Mouse (Mus musculus) forebrain, embryonic 14.5 days (tissue): Measurements from ENCODE around the gene H2-M9. TPM values are rescaled to one million over a fixed set of nuclear protein-coding genes. Genes with fewer than 3 reads are reported as not detected.

Source experiments
- ATAC-seq: fragments of 200-750 bp; cut with Nextera tagmentation; 2 replicates; pipeline ENCODE4 v1.8.0; 2017; ENCODE audit warnings: mild to moderate bottlenecking, moderate library complexity
- DNase-seq: peaks from one replicate; pipeline ENCODE4 v3.0.0-alpha.2; 2015; ENCODE audit warnings: low spot score
- H3K27ac ChIP-seq: fragments of 300-500 bp; sonication (generic); 2 replicates; pipeline ENCODE4 v1.5.1; 2014; ENCODE audit warnings: low read depth, mild to moderate bottlenecking, control low read depth, low read length, moderate library complexity
- H3K27me3 ChIP-seq: fragments of 300-500 bp; sonication (generic); replicated peaks from 2 replicates; pipeline ENCODE4 v1.6.1; 2014; ENCODE audit warnings: low read length, control low read depth, mixed read lengths; ENCODE audit not compliant: control insufficient read depth, insufficient read depth
- H3K36me3 ChIP-seq: fragments of 300-500 bp; sonication (generic); 2 replicates; pipeline ENCODE4 v1.6.1; 2014; ENCODE audit warnings: low read length, control low read depth; ENCODE audit not compliant: control insufficient read depth, insufficient read depth
- H3K4me1 ChIP-seq: fragments of 300-500 bp; sonication (generic); 2 replicates; pipeline ENCODE4 v1.6.1; 2014; ENCODE audit warnings: antibody characterized with exemption, low read length, control low read depth; ENCODE audit not compliant: control insufficient read depth, insufficient read depth
- H3K4me2 ChIP-seq: fragments of 300-500 bp; sonication (generic); 2 replicates; pipeline ENCODE4 v1.6.1; 2014; ENCODE audit warnings: mild to moderate bottlenecking, control low read depth, low read length
- H3K4me3 ChIP-seq: fragments of 300-500 bp; sonication (generic); 2 replicates; pipeline ENCODE4 v1.5.1; 2014; ENCODE audit warnings: low read depth, low read length, control low read depth
- H3K9ac ChIP-seq: fragments of 300-500 bp; sonication (generic); 2 replicates; pipeline ENCODE4 v1.6.1; 2014; ENCODE audit warnings: mild to moderate bottlenecking, low read length, control low read depth, moderate library complexity
- H3K9me3 ChIP-seq: fragments of 300-500 bp; sonication (generic); replicated peaks from 2 replicates; pipeline ENCODE4 v1.6.1; 2016; ENCODE audit warnings: low read length, control low read depth, mixed read lengths; ENCODE audit not compliant: control insufficient read depth
- WGBS: fragments of 180-500 bp; shearing (Covaris S2); extraction: QIAGEN DNeasy Blood & Tissue Kit; methylation state at CpG from one replicate; pipeline ENCODE4 v1.1.7; 2014; 5-methylcytosine and 5-hydroxymethylcytosine counted together
- polyA plus RNA-seq: library from polyadenylated mRNA; unstranded; fragments of >200 nt; fragmentation: Nextera tagmentation; extraction: Ambion mirVana; gene quantifications from 2 replicates; pipeline ENCODE4 v1.2.1, GENCODE M21; 2014

Gene H2-M9
- not detected in 2 replicates for polyA plus RNA-seq

DNA sequence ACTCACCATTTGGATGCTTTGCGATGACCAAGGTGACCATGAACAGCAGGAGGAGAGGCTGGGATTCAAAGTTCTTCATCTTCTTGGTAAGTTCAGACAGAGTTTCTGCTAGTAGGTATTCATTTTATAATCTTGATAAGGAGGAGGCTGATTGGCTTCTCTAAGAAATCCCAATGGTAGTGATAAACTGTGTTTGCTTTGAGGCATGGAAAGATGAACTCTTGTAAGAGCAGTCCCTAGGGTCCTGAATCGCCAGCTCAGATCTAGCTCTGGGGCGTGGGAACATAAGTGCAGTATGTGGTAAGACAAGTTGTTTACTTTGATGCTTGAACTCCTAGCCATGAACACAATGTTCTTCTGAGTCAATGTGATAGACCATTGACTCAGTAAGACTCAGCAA, at the start of gene H2-M9:
TSS of gene H2-M9 (minus strand) at position 101 of the 400 bp plus-strand sequence.
- 91% methylated on average over 3 of the region's 3 CpGs for WGBS
- no peaks in the 10 kb centered on the region for H3K4me1 ChIP-seq
- H3K36me3 ChIP-seq = no peaks in the 10 kb centered on the region
- no peak within 1 kb of the TSS for H3K4me2 ChIP-seq
- H3K27ac ChIP-seq = no peak within 1 kb of the TSS
- DNase-seq (no peak), ATAC-seq (no peak)
- H3K9ac ChIP-seq = no peak within 1 kb of the TSS
- no peaks in the 10 kb centered on the region for H3K9me3 ChIP-seq
- H3K27me3 ChIP-seq = no peaks in the 10 kb centered on the region
- H3K4me3 ChIP-seq = no peak within 1 kb of the TSS

GRCm38 (mm10) chr17:36672119-36672518, 29.7 kb upstream of the H2-M9 start, which contains the start of gene H2-M1:
TSS of gene H2-M1 (minus strand) at chr17:36672219.
- H3K27ac ChIP-seq = no peak within 1 kb of the TSS
- no peak within 1 kb of the TSS for H3K4me2 ChIP-seq
- H3K4me3 ChIP-seq = no peak within 1 kb of the TSS
- 84% methylated on average over 3 of the region's 3 CpGs for WGBS
- no peaks in the 10 kb centered on the region for H3K27me3 ChIP-seq
- H3K36me3 ChIP-seq = no peaks in the 10 kb centered on the region
- no peaks in the 10 kb centered on the region for H3K9me3 ChIP-seq
- no peak for DNase-seq
- H3K9ac ChIP-seq = no peak within 1 kb of the TSS
- H3K4me1 ChIP-seq = no peaks in the 10 kb centered on the region
- ATAC-seq = no peak

Other genes with a start within 250 kb of the H2-M9 start
- gene H2-M10.4, start 180.3 kb downstream of the H2-M9 start, polyA plus RNA-seq = not detected in 2 replicates
- gene H2-M11, start 95.6 kb downstream of the H2-M9 start, polyA plus RNA-seq = not detected in 2 replicates
- not detected in 2 replicates for gene H2-M1, start 29.6 kb upstream of the H2-M9 start, polyA plus RNA-seq
- not detected in 2 replicates for gene H2-M10.5, start 130.2 kb upstream of the H2-M9 start, polyA plus RNA-seq
- not detected in 2 replicates for gene H2-M10.6, start 169.5 kb upstream of the H2-M9 start, polyA plus RNA-seq
- 21.7 and 23.3 TPM in 2 replicates for gene Trim26, start 194.5 kb upstream of the H2-M9 start, polyA plus RNA-seq
- 0.48 and 0.49 TPM in 2 replicates for gene Trim15, start 224.5 kb upstream of the H2-M9 start, polyA plus RNA-seq
- 1.1 and 2.1 TPM in 2 replicates for gene Trim10, start 226.9 kb upstream of the H2-M9 start, polyA plus RNA-seq
- gene Trim40, start 247.5 kb upstream of the H2-M9 start, polyA plus RNA-seq = not detected in 2 replicates